Mouse (Mus musculus): Measurements from ENCODE around the gene E330017A01Rik. TPM values are rescaled to one million over a fixed set of nuclear protein-coding genes. Genes with fewer than 3 reads are reported as not detected.

E330017A01Rik gene
- polyA plus RNA-seq, 1 experiment from 2014 or later, result not detected

- 89% methylated on average over 4 of the region's 4 CpGs for WGBS
- Histone ChIP-seq H3K27ac (ENCODE audit: low read depth, low read length) (no peak overlapping the region), H3K4me2 (no peak overlapping the region), H3K9ac (ENCODE audit: low read depth, low read length) (no peak overlapping the region), H3K36me3 (ENCODE audit: control insufficient read depth, insufficient read depth, low read length) (no peaks in the 10 kb centered on the region), H3K27me3 (replicated peaks; ENCODE audit: control insufficient read depth, insufficient read depth, low read length) (no peaks in the 10 kb centered on the region; the same call in 1 of the 2 replicates), H3K9me3 (ENCODE audit: control insufficient read depth, low read length) (no peaks in the 10 kb centered on the region), H3K4me3 (ENCODE audit: low read depth, low read length) (no peak overlapping the region), H3K4me1 (replicated peaks; ENCODE audit: control insufficient read depth, insufficient read depth, low read length) (peaks cover 8% of the 10 kb centered on the region)
- no peak for ATAC-seq (replicated peaks; ENCODE audit: low FRiP score)
- DNase-seq (ENCODE audit: low spot score), result no peak
Measured at GRCm38 (mm10) chr16:58656526-58656925, 18.0 kb upstream of the E330017A01Rik start.

GRCm38 (mm10) chr16:58655751-58656150 lies 17.2 kb upstream of the E330017A01Rik start:
- no peak overlapping the region for H3K27ac ChIP-seq (ENCODE audit: low read depth, low read length)
- ATAC-seq (replicated peaks; ENCODE audit: low FRiP score) (no peak), DNase-seq (ENCODE audit: low spot score) (no peak)
- H3K27me3 ChIP-seq (replicated peaks; ENCODE audit: control insufficient read depth, insufficient read depth, low read length), result no peaks in the 10 kb centered on the region; the same call in 1 of the 2 replicates
- H3K4me3 ChIP-seq (ENCODE audit: low read depth, low read length), result no peak overlapping the region
- no peaks in the 10 kb centered on the region for H3K9me3 ChIP-seq (ENCODE audit: control insufficient read depth, low read length)
- H3K9ac ChIP-seq (ENCODE audit: low read depth, low read length), result no peak overlapping the region
- no peak overlapping the region for H3K4me2 ChIP-seq
- H3K36me3 ChIP-seq (ENCODE audit: control insufficient read depth, insufficient read depth, low read length), result no peaks in the 10 kb centered on the region
- H3K4me1 ChIP-seq (replicated peaks; ENCODE audit: control insufficient read depth, insufficient read depth, low read length), result peaks cover 4% of the 10 kb centered on the region; the same call in 1 of the 2 replicates

GRCm38 (mm10) chr16:58649979-58650378 lies 11.4 kb upstream of the E330017A01Rik start:
- no peak for DNase-seq (ENCODE audit: low spot score)
- Histone ChIP-seq H3K4me1 (replicated peaks; ENCODE audit: control insufficient read depth, insufficient read depth, low read length) (no peaks in the 10 kb centered on the region), H3K36me3 (ENCODE audit: control insufficient read depth, insufficient read depth, low read length) (no peaks in the 10 kb centered on the region), H3K9ac (ENCODE audit: low read depth, low read length) (no peak overlapping the region), H3K4me3 (ENCODE audit: low read depth, low read length) (no peak overlapping the region), H3K27ac (ENCODE audit: low read depth, low read length) (no peak overlapping the region), H3K9me3 (ENCODE audit: control insufficient read depth, low read length) (no peaks in the 10 kb centered on the region), H3K4me2 (no peak overlapping the region), H3K27me3 (replicated peaks; ENCODE audit: control insufficient read depth, insufficient read depth, low read length) (no peaks in the 10 kb centered on the region)
- no peak for ATAC-seq (replicated peaks; ENCODE audit: low FRiP score)
- WGBS, result 93% methylated on average over 10 of the region's 10 CpGs

- 79% methylated on average over 7 of the region's 7 CpGs for WGBS
- peak overlapping the region; percentile 28; the same call in 1 of the 2 replicates for H3K27ac ChIP-seq (ENCODE audit: low read depth, low read length)
- H3K4me3 ChIP-seq (ENCODE audit: low read depth, low read length), result no peak overlapping the region
- DNase-seq (ENCODE audit: low spot score) (no peak), ATAC-seq (replicated peaks; ENCODE audit: low FRiP score) (peak; percentile 39)
- peaks cover 7% of the 10 kb centered on the region for H3K4me1 ChIP-seq (replicated peaks; ENCODE audit: control insufficient read depth, insufficient read depth, low read length)
- no peaks in the 10 kb centered on the region for H3K9me3 ChIP-seq (ENCODE audit: control insufficient read depth, low read length)
- H3K4me2 ChIP-seq, result 0 out of 2 replicates have a peak overlapping the region, but pooled peaks have one; percentile 13
- H3K27me3 ChIP-seq (replicated peaks; ENCODE audit: control insufficient read depth, insufficient read depth, low read length), result no peaks in the 10 kb centered on the region
- no peak overlapping the region for H3K9ac ChIP-seq (ENCODE audit: low read depth, low read length)
- no peaks in the 10 kb centered on the region for H3K36me3 ChIP-seq (ENCODE audit: control insufficient read depth, insufficient read depth, low read length)
Measured at GRCm38 (mm10) chr16:58638016-58638415, 523 bp downstream of the E330017A01Rik start.

GRCm38 (mm10) chr16:58637448-58637847 lies 1.1 kb downstream of the E330017A01Rik start:
- H3K9me3 ChIP-seq (ENCODE audit: control insufficient read depth, low read length), result no peaks in the 10 kb centered on the region
- H3K4me2 ChIP-seq, result 0 out of 2 replicates have a peak overlapping the region, but pooled peaks have one; percentile 13
- H3K4me1 ChIP-seq (replicated peaks; ENCODE audit: control insufficient read depth, insufficient read depth, low read length), result peaks cover 7% of the 10 kb centered on the region
- H3K27me3 ChIP-seq (replicated peaks; ENCODE audit: control insufficient read depth, insufficient read depth, low read length), result no peaks in the 10 kb centered on the region
- H3K9ac ChIP-seq (ENCODE audit: low read depth, low read length), result no peak overlapping the region
- peak overlapping the region; percentile 28; the same call in 1 of the 2 replicates for H3K27ac ChIP-seq (ENCODE audit: low read depth, low read length)
- 40% methylated on average over 4 of the region's 4 CpGs for WGBS
- DNase-seq (ENCODE audit: low spot score) (no peak), ATAC-seq (replicated peaks; ENCODE audit: low FRiP score) (peak; percentile 91)
- no peaks in the 10 kb centered on the region for H3K36me3 ChIP-seq (ENCODE audit: control insufficient read depth, insufficient read depth, low read length)
- H3K4me3 ChIP-seq (ENCODE audit: low read depth, low read length), result no peak overlapping the region

- Histone ChIP-seq H3K9me3 (ENCODE audit: control insufficient read depth, low read length) (no peaks in the 10 kb centered on the region), H3K27me3 (replicated peaks; ENCODE audit: control insufficient read depth, insufficient read depth, low read length) (no peaks in the 10 kb centered on the region), H3K36me3 (ENCODE audit: control insufficient read depth, insufficient read depth, low read length) (no peaks in the 10 kb centered on the region), H3K4me3 (ENCODE audit: low read depth, low read length) (no peak overlapping the region), H3K4me1 (replicated peaks; ENCODE audit: control insufficient read depth, insufficient read depth, low read length) (peaks cover 7% of the 10 kb centered on the region), H3K4me2 (no peak overlapping the region), H3K9ac (ENCODE audit: low read depth, low read length) (no peak overlapping the region), H3K27ac (ENCODE audit: low read depth, low read length) (no peak overlapping the region)
- DNase-seq (ENCODE audit: low spot score) (no peak), ATAC-seq (replicated peaks; ENCODE audit: low FRiP score) (no peak)
- WGBS, result 72% methylated on average over 2 of the region's 2 CpGs
Measured at GRCm38 (mm10) chr16:58635866-58636265, 2.7 kb downstream of the E330017A01Rik start.

GRCm38 (mm10) chr16:58629736-58630135 lies 8.8 kb downstream of the E330017A01Rik start:
- ATAC-seq (replicated peaks; ENCODE audit: low FRiP score) (no peak), DNase-seq (ENCODE audit: low spot score) (no peak)
- Histone ChIP-seq H3K9ac (ENCODE audit: low read depth, low read length) (no peak overlapping the region), H3K27ac (ENCODE audit: low read depth, low read length) (no peak overlapping the region), H3K27me3 (replicated peaks; ENCODE audit: control insufficient read depth, insufficient read depth, low read length) (no peaks in the 10 kb centered on the region), H3K4me1 (replicated peaks; ENCODE audit: control insufficient read depth, insufficient read depth, low read length) (0 out of 2 replicates have a peak, but pooled peaks cover 4% of the 10 kb centered on the region), H3K9me3 (ENCODE audit: control insufficient read depth, low read length) (no peaks in the 10 kb centered on the region), H3K4me2 (no peak overlapping the region), H3K4me3 (ENCODE audit: low read depth, low read length) (no peak overlapping the region), H3K36me3 (ENCODE audit: control insufficient read depth, insufficient read depth, low read length) (no peaks in the 10 kb centered on the region)
- 69% methylated on average over 2 of the region's 2 CpGs for WGBS

- Histone ChIP-seq H3K9me3 (ENCODE audit: control insufficient read depth, low read length) (no peaks in the 10 kb centered on the region), H3K27ac (ENCODE audit: low read depth, low read length) (no peak overlapping the region), H3K4me3 (ENCODE audit: low read depth, low read length) (no peak overlapping the region), H3K4me1 (replicated peaks; ENCODE audit: control insufficient read depth, insufficient read depth, low read length) (0 out of 2 replicates have a peak, but pooled peaks cover 4% of the 10 kb centered on the region), H3K9ac (ENCODE audit: low read depth, low read length) (no peak overlapping the region), H3K4me2 (no peak overlapping the region), H3K27me3 (replicated peaks; ENCODE audit: control insufficient read depth, insufficient read depth, low read length) (no peaks in the 10 kb centered on the region), H3K36me3 (ENCODE audit: control insufficient read depth, insufficient read depth, low read length) (no peaks in the 10 kb centered on the region)
- DNase-seq (ENCODE audit: low spot score) (no peak), ATAC-seq (replicated peaks; ENCODE audit: low FRiP score) (no peak)
- 63% methylated on average over 5 of the region's 5 CpGs for WGBS
Measured at GRCm38 (mm10) chr16:58628968-58629367, 9.6 kb downstream of the E330017A01Rik start.

- Histone ChIP-seq H3K4me1 (replicated peaks; ENCODE audit: control insufficient read depth, insufficient read depth, low read length) (0 out of 2 replicates have a peak, but pooled peaks cover 4% of the 10 kb centered on the region), H3K9ac (ENCODE audit: low read depth, low read length) (no peak overlapping the region), H3K27me3 (replicated peaks; ENCODE audit: control insufficient read depth, insufficient read depth, low read length) (no peaks in the 10 kb centered on the region), H3K27ac (ENCODE audit: low read depth, low read length) (no peak overlapping the region), H3K4me2 (no peak overlapping the region), H3K4me3 (ENCODE audit: low read depth, low read length) (no peak overlapping the region), H3K9me3 (ENCODE audit: control insufficient read depth, low read length) (no peaks in the 10 kb centered on the region), H3K36me3 (ENCODE audit: control insufficient read depth, insufficient read depth, low read length) (no peaks in the 10 kb centered on the region)
- 97% methylated on average over 2 of the region's 2 CpGs for WGBS
- DNase-seq (ENCODE audit: low spot score) (no peak), ATAC-seq (replicated peaks; ENCODE audit: low FRiP score) (no peak)
Measured at GRCm38 (mm10) chr16:58628336-58628680, 10.2 kb downstream of the E330017A01Rik start.

Measured in liver, embryonic 11.5 days (tissue).